Mouse (Mus musculus) heart, postnatal 0 days (tissue): ENCODE results near the gene BC017158.

ENCODE experiments used
- CTCF ChIP-seq: IDR thresholded peaks from 2 replicates; pipeline ENCODE4 v1.5.1; 2016; ENCODE audit warnings: antibody characterized with exemption, control low read depth, low read depth
- EP300 ChIP-seq: IDR thresholded peaks from 2 replicates; pipeline ENCODE4 v1.6.1; 2016; ENCODE audit warnings: antibody characterized with exemption, low read depth

DNA sequence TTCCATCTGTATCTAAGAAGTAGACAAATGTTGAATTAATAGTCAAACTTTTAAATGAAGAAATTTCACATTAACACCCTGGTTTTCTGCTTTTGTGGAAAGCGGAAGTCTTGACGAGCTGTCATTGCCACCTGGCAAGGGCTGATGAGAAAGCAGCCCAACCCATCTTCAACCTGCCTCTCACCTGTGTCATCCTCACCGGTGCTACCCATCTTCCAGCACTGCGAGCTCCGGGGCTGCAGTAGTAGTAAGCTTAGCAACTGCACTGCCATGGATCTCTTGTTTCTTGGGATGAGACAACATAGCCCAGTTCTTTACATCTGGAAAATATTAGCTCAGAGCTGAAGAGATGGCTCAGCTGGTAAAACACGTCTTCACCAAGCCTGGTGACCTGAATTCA, 47.7 kb upstream of the BC017158 start:
- TF ChIP-seq CTCF (no peak), EP300 (no peak)
